Mouse (Mus musculus): ENCODE measurements around the gene Rbp1.

The Rbp1 gene

GRCm38 (mm10) chr9:98424725-98425210 lies 2.0 kb downstream of the Rbp1 start:
- no peak for ATAC-seq (ENCODE audit: low TSS enrichment)

- no peak for ATAC-seq (ENCODE audit: low TSS enrichment)
These were observed 2.7 kb downstream of the Rbp1 start for GRCm38 (mm10) chr9:98425351-98425880.

- no peak for ATAC-seq (ENCODE audit: low TSS enrichment)
These were observed 5.3 kb downstream of the Rbp1 start for GRCm38 (mm10) chr9:98427906-98428517.

- no peak for ATAC-seq (ENCODE audit: low TSS enrichment)
These were observed 6.0 kb downstream of the Rbp1 start for GRCm38 (mm10) chr9:98428783-98429182.

- no peak for ATAC-seq (ENCODE audit: low TSS enrichment)
These were observed 7.0 kb downstream of the Rbp1 start for GRCm38 (mm10) chr9:98429806-98430205.

GRCm38 (mm10) chr9:98430528-98430927 lies 7.8 kb downstream of the Rbp1 start:
- no peak for ATAC-seq (ENCODE audit: low TSS enrichment)

GRCm38 (mm10) chr9:98433021-98433420 lies 10.3 kb downstream of the Rbp1 start:
- no peak for ATAC-seq (ENCODE audit: low TSS enrichment)

- ATAC-seq (ENCODE audit: low TSS enrichment) = no peak
These were observed 11.3 kb downstream of the Rbp1 start for GRCm38 (mm10) chr9:98433956-98434588.

- ATAC-seq (ENCODE audit: low TSS enrichment) = no peak
These were observed 15.1 kb downstream of the Rbp1 start for GRCm38 (mm10) chr9:98437819-98438218.

GRCm38 (mm10) chr9:98439091-98439490 lies 16.3 kb downstream of the Rbp1 start:
- no peak for ATAC-seq (ENCODE audit: low TSS enrichment)

- ATAC-seq (ENCODE audit: low TSS enrichment) = 0 out of 2 replicates have a peak, but pooled peaks have one; percentile 57
These were observed 19.9 kb downstream of the Rbp1 start for GRCm38 (mm10) chr9:98442638-98443037.

- ATAC-seq (ENCODE audit: low TSS enrichment) = no peak
These were observed 22.8 kb downstream of the Rbp1 start for GRCm38 (mm10) chr9:98445359-98446149.

GRCm38 (mm10) chr9:98450976-98451375 lies 28.2 kb downstream of the Rbp1 start:
- peak; percentile 62; the same call in 1 of the 2 replicates for ATAC-seq (ENCODE audit: low TSS enrichment)

- ATAC-seq (ENCODE audit: low TSS enrichment) = no peak
These were observed 43.9 kb downstream of the Rbp1 start for GRCm38 (mm10) chr9:98466709-98467108.

GRCm38 (mm10) chr9:98480172-98480749 lies 57.5 kb downstream of the Rbp1 start:
- ATAC-seq (ENCODE audit: low TSS enrichment) = no peak

- ATAC-seq (ENCODE audit: low TSS enrichment) = no peak
These were observed 59.5 kb downstream of the Rbp1 start for GRCm38 (mm10) chr9:98482256-98482655.

- ATAC-seq (ENCODE audit: low TSS enrichment) = no peak
These were observed 62.3 kb downstream of the Rbp1 start for GRCm38 (mm10) chr9:98485020-98485419.

- no peak for ATAC-seq (ENCODE audit: low TSS enrichment)
These were observed 63.1 kb downstream of the Rbp1 start, which contains the start of gene Rbp2 for GRCm38 (mm10) chr9:98485815-98486214. TSS of gene Rbp2 (plus strand) at chr9:98486115.

- no peak for ATAC-seq (ENCODE audit: low TSS enrichment)
These were observed 64.5 kb downstream of the Rbp1 start for GRCm38 (mm10) chr9:98487273-98487672.

GRCm38 (mm10) chr9:98489532-98489931 lies 66.8 kb downstream of the Rbp1 start:
- ATAC-seq (ENCODE audit: low TSS enrichment) = no peak

GRCm38 (mm10) chr9:98490128-98490527 lies 67.4 kb downstream of the Rbp1 start:
- no peak for ATAC-seq (ENCODE audit: low TSS enrichment)

- ATAC-seq (ENCODE audit: low TSS enrichment) = no peak
These were observed 68.3 kb downstream of the Rbp1 start for GRCm38 (mm10) chr9:98491071-98491470.
